Mouse (Mus musculus) midbrain, embryonic 14.5 days (tissue): ENCODE results near the gene Smyd3. TPM values are rescaled to one million over a fixed set of nuclear protein-coding genes. Genes with fewer than 3 reads are reported as not detected.

ENCODE experiments used
- ATAC-seq: fragments of 200-750 bp; cut with Nextera tagmentation; 2 replicates; pipeline ENCODE4 v1.8.0; 2017; ENCODE audit warnings: moderate number of reproducible peaks, moderate library complexity; ENCODE audit not compliant: low FRiP score, low TSS enrichment
- DNase-seq: peaks from one replicate; pipeline ENCODE4 v3.0.0-alpha.2; 2015
- H3K27ac ChIP-seq: fragments of 300-500 bp; sonication (generic); replicated peaks from 2 replicates; pipeline ENCODE4 v1.5.1; 2014; ENCODE audit warnings: mild to moderate bottlenecking, low read depth, low read length, moderate library complexity
- H3K27me3 ChIP-seq: fragments of 300-500 bp; sonication (generic); 2 replicates; pipeline ENCODE4 v1.6.1; 2014; ENCODE audit warnings: low read length, control low read depth, mixed read lengths; ENCODE audit not compliant: control insufficient read depth, insufficient read depth
- H3K36me3 ChIP-seq: fragments of 300-500 bp; sonication (generic); 2 replicates; pipeline ENCODE4 v1.6.1; 2014; ENCODE audit warnings: low read length, control low read depth; ENCODE audit not compliant: control insufficient read depth, insufficient read depth
- H3K4me1 ChIP-seq: fragments of 300-500 bp; sonication (generic); 2 replicates; pipeline ENCODE4 v1.6.1; 2014; ENCODE audit warnings: mild to moderate bottlenecking, antibody characterized with exemption, low read length, control low read depth; ENCODE audit not compliant: control insufficient read depth, insufficient read depth
- H3K4me2 ChIP-seq: fragments of 300-500 bp; sonication (generic); 2 replicates; pipeline ENCODE4 v1.6.1; 2014; ENCODE audit warnings: mild to moderate bottlenecking, low read length, moderate library complexity
- H3K4me3 ChIP-seq: fragments of 300-500 bp; sonication (generic); replicated peaks from 2 replicates; pipeline ENCODE4 v1.5.1; 2014; ENCODE audit warnings: low read depth, low read length
- H3K9ac ChIP-seq: fragments of 300-500 bp; sonication (generic); replicated peaks from 2 replicates; pipeline ENCODE4 v1.6.1; 2014; ENCODE audit warnings: mild to moderate bottlenecking, low read length, moderate library complexity
- H3K9me3 ChIP-seq: fragments of 300-500 bp; sonication (generic); 2 replicates; pipeline ENCODE4 v1.6.1; 2016; ENCODE audit warnings: low read length, control low read depth, mixed read lengths; ENCODE audit not compliant: control insufficient read depth
- WGBS: fragments of 180-500 bp; shearing (Covaris S2); extraction: QIAGEN DNeasy Blood & Tissue Kit; methylation state at CpG from one replicate; pipeline ENCODE4 v1.1.7; 2014; 5-methylcytosine and 5-hydroxymethylcytosine counted together
- polyA plus RNA-seq: library from polyadenylated mRNA; unstranded; fragments of >200 nt; fragmentation: Nextera tagmentation; extraction: Ambion mirVana; gene quantifications from 2 replicates; pipeline ENCODE4 v1.2.1, GENCODE M21; 2014

Smyd3 gene
- polyA plus RNA-seq, 1 experiment from 2014 or later = 21.5 TPM

GRCm38 (mm10) chr1:179107761-179108694, 409.8 kb downstream of the Smyd3 start:
- no peak overlapping the region for H3K4me2 ChIP-seq

GRCm38 (mm10) chr1:179107211-179107610, 410.6 kb downstream of the Smyd3 start:
- Histone ChIP-seq H3K27me3 (peaks cover 6% of the 10 kb centered on the region; the same call in 1 of the 2 replicates), H3K9me3 (no peaks in the 10 kb centered on the region), H3K4me1 (peaks cover 15% of the 10 kb centered on the region), H3K4me3 (no peak overlapping the region), H3K4me2 (no peak overlapping the region), H3K36me3 (no peaks in the 10 kb centered on the region), H3K27ac (no peak overlapping the region), H3K9ac (no peak overlapping the region)
- no peak for ATAC-seq
- 71% methylated on average over 7 of the region's 7 CpGs for WGBS
- DNase-seq = peak; percentile 53

More at GRCm38 (mm10) chr1:179107761-179108694, 409.8 kb downstream of the Smyd3 start:
- no peak for DNase-seq
- H3K4me1 ChIP-seq = peaks cover 15% of the 10 kb centered on the region
- WGBS = 73% methylated on average over 16 of the region's 16 CpGs
- peaks cover 6% of the 10 kb centered on the region; the same call in 1 of the 2 replicates for H3K27me3 ChIP-seq
- no peaks in the 10 kb centered on the region for H3K9me3 ChIP-seq
- no peak overlapping the region for H3K4me3 ChIP-seq
- H3K27ac ChIP-seq = no peak overlapping the region
- no peaks in the 10 kb centered on the region for H3K36me3 ChIP-seq
- no peak for ATAC-seq
- no peak overlapping the region for H3K9ac ChIP-seq

DNA sequence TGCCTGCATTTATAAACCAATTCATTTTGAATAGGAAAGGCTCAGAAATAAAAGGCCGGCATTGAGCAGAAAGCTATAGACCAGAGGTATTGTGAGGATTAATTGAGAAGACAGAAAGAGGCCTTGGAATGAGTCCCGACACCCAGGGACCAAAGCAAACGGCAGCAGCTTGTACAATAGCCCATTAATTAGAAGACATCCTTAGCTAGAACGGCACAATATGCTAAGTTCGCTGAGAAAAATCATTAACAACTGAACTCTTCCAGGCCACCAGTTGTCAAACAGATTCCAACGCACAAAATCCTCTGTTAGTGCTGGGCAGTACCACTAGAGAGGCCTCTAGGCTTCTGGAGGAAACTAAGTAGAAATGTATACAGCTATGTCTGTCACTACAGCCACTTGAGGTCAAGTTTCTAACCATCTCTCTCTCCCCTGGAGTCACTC, 411.1 kb downstream of the Smyd3 start:
- no peak overlapping the region for H3K4me3 ChIP-seq
- H3K9ac ChIP-seq = 0 out of 2 replicates have a peak overlapping the region, but pooled peaks have one; percentile 23
- peak; percentile 57 for DNase-seq
- peak overlapping the region; percentile 60; the same call in 1 of the 2 replicates for H3K27ac ChIP-seq
- H3K4me1 ChIP-seq = peaks cover 15% of the 10 kb centered on the region
- H3K36me3 ChIP-seq = no peaks in the 10 kb centered on the region
- H3K4me2 ChIP-seq = peak overlapping the region; percentile 29
- no peaks in the 10 kb centered on the region for H3K9me3 ChIP-seq
- ATAC-seq = peak; percentile 50; the same call in 1 of the 2 replicates
- peaks cover 6% of the 10 kb centered on the region; the same call in 1 of the 2 replicates for H3K27me3 ChIP-seq
- 21% methylated on average over 6 of the region's 6 CpGs for WGBS

DNA sequence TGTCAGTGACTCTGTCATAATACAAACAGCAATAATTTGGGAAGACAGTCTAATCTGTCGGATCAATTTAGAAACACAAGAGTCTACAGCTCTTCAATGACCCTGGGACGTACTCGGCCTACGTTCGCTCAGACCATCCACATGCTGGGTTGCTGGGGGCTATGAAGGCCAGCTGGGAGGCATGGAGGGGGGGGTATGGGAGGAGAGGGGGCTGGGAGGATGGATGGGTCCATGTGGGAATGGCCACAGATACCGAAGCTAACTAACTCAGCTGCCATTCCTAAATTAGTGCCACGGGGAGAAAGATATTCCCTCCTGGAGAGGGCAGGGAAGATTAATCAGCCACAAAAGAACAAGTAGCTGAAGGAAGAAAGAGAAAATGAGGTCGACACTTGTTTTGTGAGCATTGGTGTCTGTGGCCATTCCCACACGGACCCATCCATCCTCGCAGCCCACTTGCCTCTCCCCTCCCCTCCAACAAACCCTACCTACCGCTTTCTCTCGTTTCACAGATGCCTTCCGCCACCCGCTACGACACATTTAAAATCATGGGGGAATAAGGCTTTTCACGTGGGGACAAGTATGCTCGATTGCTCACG, 411.6 kb downstream of the Smyd3 start:
- H3K9ac ChIP-seq = 0 out of 2 replicates have a peak overlapping the region, but pooled peaks have one; percentile 23
- peak overlapping the region; percentile 29 for H3K4me2 ChIP-seq
- no peaks in the 10 kb centered on the region for H3K36me3 ChIP-seq
- H3K27ac ChIP-seq = peak overlapping the region; percentile 60; the same call in 1 of the 2 replicates
- 25% methylated on average over 18 of the region's 18 CpGs for WGBS
- H3K27me3 ChIP-seq = peaks cover 6% of the 10 kb centered on the region; the same call in 1 of the 2 replicates
- no peak overlapping the region for H3K4me3 ChIP-seq
- ATAC-seq (peak; percentile 40; the same call in 1 of the 2 replicates), DNase-seq (peak; percentile 35)
- H3K9me3 ChIP-seq = no peaks in the 10 kb centered on the region
- H3K4me1 ChIP-seq = peaks cover 15% of the 10 kb centered on the region

GRCm38 (mm10) chr1:179104447-179104846, 413.4 kb downstream of the Smyd3 start:
- no peaks in the 10 kb centered on the region for H3K9me3 ChIP-seq
- no peak for ATAC-seq
- no peak overlapping the region for H3K9ac ChIP-seq
- H3K36me3 ChIP-seq = no peaks in the 10 kb centered on the region
- no peak overlapping the region for H3K4me2 ChIP-seq
- peaks cover 15% of the 10 kb centered on the region for H3K4me1 ChIP-seq
- WGBS = 97% methylated on average over 8 of the region's 8 CpGs
- H3K27ac ChIP-seq = no peak overlapping the region
- DNase-seq = no peak
- peaks cover 6% of the 10 kb centered on the region; the same call in 1 of the 2 replicates for H3K27me3 ChIP-seq
- H3K4me3 ChIP-seq = no peak overlapping the region

- Histone ChIP-seq H3K4me3 (no peak overlapping the region), H3K4me2 (no peak overlapping the region), H3K27ac (no peak overlapping the region), H3K9ac (no peak overlapping the region), H3K9me3 (no peaks in the 10 kb centered on the region), H3K4me1 (no peaks in the 10 kb centered on the region), H3K27me3 (peaks cover 5% of the 10 kb centered on the region; the same call in 1 of the 2 replicates), H3K36me3 (no peaks in the 10 kb centered on the region)
- WGBS = 80% methylated on average over 8 of the region's 8 CpGs
- DNase-seq (no peak), ATAC-seq (no peak)
Observed at GRCm38 (mm10) chr1:179096993-179097392, 420.8 kb downstream of the Smyd3 start.

GRCm38 (mm10) chr1:179096323-179096722, 421.5 kb downstream of the Smyd3 start:
- Histone ChIP-seq H3K4me1 (no peaks in the 10 kb centered on the region), H3K9ac (no peak overlapping the region), H3K4me3 (no peak overlapping the region), H3K27me3 (peaks cover 5% of the 10 kb centered on the region; the same call in 1 of the 2 replicates), H3K36me3 (no peaks in the 10 kb centered on the region), H3K4me2 (no peak overlapping the region), H3K27ac (no peak overlapping the region), H3K9me3 (no peaks in the 10 kb centered on the region)
- DNase-seq = no peak
- WGBS = 65% methylated on average over 5 of the region's 5 CpGs
- no peak for ATAC-seq

GRCm38 (mm10) chr1:179089174-179089573, 428.7 kb downstream of the Smyd3 start:
- no peaks in the 10 kb centered on the region for H3K9me3 ChIP-seq
- H3K27ac ChIP-seq = no peak overlapping the region
- H3K27me3 ChIP-seq = peaks cover 5% of the 10 kb centered on the region; the same call in 1 of the 2 replicates
- no peak overlapping the region for H3K4me3 ChIP-seq
- H3K4me2 ChIP-seq = no peak overlapping the region
- WGBS = 88% methylated on average over 5 of the region's 5 CpGs
- ATAC-seq (no peak), DNase-seq (no peak)
- H3K9ac ChIP-seq = no peak overlapping the region
- no peaks in the 10 kb centered on the region for H3K4me1 ChIP-seq
- H3K36me3 ChIP-seq = no peaks in the 10 kb centered on the region
